Mouse (Mus musculus) midbrain, embryonic 15.5 days (tissue): ENCODE data around the gene Mgp. TPM values are rescaled to one million over a fixed set of nuclear protein-coding genes. Genes with fewer than 3 reads are reported as not detected.
A peak's percentile ranks its signal among the peaks of the same experiment; 100 is the strongest.

Experiments used
- ATAC-seq: fragments of 200-750 bp; cut with Nextera tagmentation; replicated peaks from 2 replicates; pipeline ENCODE4 v1.8.0; 2017; ENCODE audit warnings: moderate TSS enrichment
- H3K27ac ChIP-seq: fragments of 300-500 bp; sonication (generic); 2 replicates; pipeline ENCODE4 v1.5.1; 2015; ENCODE audit warnings: mild to moderate bottlenecking, inconsistent platforms
- H3K27me3 ChIP-seq: fragments of 300-500 bp; sonication (generic); replicated peaks from 2 replicates; pipeline ENCODE4 v1.6.1; 2015; ENCODE audit warnings: inconsistent platforms
- H3K36me3 ChIP-seq: fragments of 300-500 bp; sonication (generic); replicated peaks from 2 replicates; pipeline ENCODE4 v1.6.1; 2015; ENCODE audit warnings: inconsistent platforms
- H3K4me1 ChIP-seq: fragments of 300-500 bp; sonication (generic); 2 replicates; pipeline ENCODE4 v1.6.1; 2015; ENCODE audit warnings: inconsistent platforms
- H3K4me2 ChIP-seq: fragments of 300-500 bp; sonication (generic); 2 replicates; pipeline ENCODE4 v1.6.1; 2015; ENCODE audit warnings: inconsistent platforms, mild to moderate bottlenecking, moderate library complexity
- H3K4me3 ChIP-seq: fragments of 300-500 bp; sonication (generic); 2 replicates; pipeline ENCODE4 v1.5.1; 2015; ENCODE audit warnings: mild to moderate bottlenecking, inconsistent platforms
- H3K9ac ChIP-seq: fragments of 300-500 bp; sonication (generic); 2 replicates; pipeline ENCODE4 v1.6.1; 2015; ENCODE audit warnings: mild to moderate bottlenecking, inconsistent platforms
- H3K9me3 ChIP-seq: fragments of 300-500 bp; sonication (generic); 2 replicates; pipeline ENCODE4 v1.6.1; 2016; ENCODE audit warnings: inconsistent platforms
- WGBS: fragments of 180-500 bp; shearing (Covaris S2); methylation state at CpG from one replicate; pipeline ENCODE4 v1.1.7; 2015; ENCODE audit warnings: mixed read lengths; 5-methylcytosine and 5-hydroxymethylcytosine counted together
- polyA plus RNA-seq: library from polyadenylated mRNA; unstranded; fragments of >200 nt; fragmentation: Nextera tagmentation; extraction: Ambion mirVana; gene quantifications from 2 replicates; pipeline ENCODE4 v1.2.1, GENCODE M21; 2015

The Mgp gene
- 14.8 and 15.4 TPM in 2 replicates for polyA plus RNA-seq

DNA sequence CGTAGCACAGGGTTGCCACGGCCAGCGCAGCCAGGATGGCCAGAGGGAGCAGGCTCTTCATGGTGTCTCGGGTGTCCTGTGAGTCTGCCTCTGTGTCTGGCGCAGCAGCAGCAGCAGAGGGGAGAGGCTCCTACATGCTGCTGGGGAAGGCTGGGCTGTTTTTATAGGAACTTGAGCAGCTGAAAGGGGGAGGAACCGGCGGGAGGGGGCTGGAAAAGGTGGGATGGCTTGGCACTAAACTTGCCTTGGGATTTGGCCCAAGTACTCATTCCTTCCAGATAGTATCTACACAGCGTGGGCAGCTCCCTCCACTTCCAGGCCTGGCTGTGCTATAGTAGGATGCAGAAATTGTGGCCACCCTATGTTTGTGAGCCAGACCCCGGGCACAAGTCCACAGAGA is at the start of gene Mgp:
Gene Mgp, minus strand, starts transcription at position 154 of the 400 bp plus-strand sequence.
- H3K4me3 ChIP-seq, result no peak within 1 kb of the TSS
- H3K27me3 ChIP-seq, result no peaks in the 10 kb centered on the region
- H3K9ac ChIP-seq, result no peak within 1 kb of the TSS
- WGBS, result 57% methylated on average over 9 of the region's 9 CpGs
- no peaks in the 10 kb centered on the region for H3K9me3 ChIP-seq
- no peak for ATAC-seq
- no peaks in the 10 kb centered on the region; the same call in 1 of the 2 replicates for H3K4me1 ChIP-seq
- H3K27ac ChIP-seq, result no peak within 1 kb of the TSS
- H3K4me2 ChIP-seq, result no peak within 1 kb of the TSS
- no peaks in the 10 kb centered on the region for H3K36me3 ChIP-seq

DNA sequence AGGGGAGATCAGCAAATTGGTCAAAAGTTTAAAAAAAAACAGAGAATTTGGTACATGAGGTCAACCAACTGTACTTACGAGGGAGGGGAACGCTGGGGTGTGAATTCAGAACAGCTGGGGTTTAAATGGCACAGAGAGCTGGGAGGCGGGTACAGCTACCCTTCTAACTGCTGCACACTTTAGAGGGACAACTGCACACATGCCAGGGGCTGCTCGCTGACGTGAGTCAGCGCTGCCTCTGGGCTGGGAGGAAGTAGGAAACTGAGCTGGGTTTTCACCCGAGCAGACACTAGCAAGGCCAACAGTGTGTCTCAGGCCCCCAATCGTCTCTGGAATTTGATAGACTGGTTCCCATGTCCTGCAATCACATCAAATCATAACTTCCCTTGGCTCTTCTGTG is 49.4 kb upstream of the Mgp start:
- Histone ChIP-seq H3K36me3 (no peaks in the 10 kb centered on the region), H3K4me2 (no peak overlapping the region), H3K27me3 (no peaks in the 10 kb centered on the region), H3K9ac (no peak overlapping the region), H3K27ac (no peak overlapping the region), H3K4me1 (no peaks in the 10 kb centered on the region), H3K9me3 (no peaks in the 10 kb centered on the region), H3K4me3 (no peak overlapping the region)
- ATAC-seq, result no peak
- 83% methylated on average over 8 of the region's 8 CpGs for WGBS

GRCm38 (mm10) chr6:136923532-136923931 is 47.9 kb upstream of the Mgp start, which contains the start of gene Pde6h:
Pde6h (plus strand) TSS chr6:136923832.
- Histone ChIP-seq H3K36me3 (no peaks in the 10 kb centered on the region), H3K4me1 (no peaks in the 10 kb centered on the region), H3K4me2 (no peak within 1 kb of the TSS), H3K9me3 (no peaks in the 10 kb centered on the region), H3K27ac (no peak within 1 kb of the TSS), H3K4me3 (no peak within 1 kb of the TSS), H3K27me3 (no peaks in the 10 kb centered on the region), H3K9ac (no peak within 1 kb of the TSS)
- ATAC-seq, result no peak
- 88% methylated on average over 8 of the region's 8 CpGs for WGBS

DNA sequence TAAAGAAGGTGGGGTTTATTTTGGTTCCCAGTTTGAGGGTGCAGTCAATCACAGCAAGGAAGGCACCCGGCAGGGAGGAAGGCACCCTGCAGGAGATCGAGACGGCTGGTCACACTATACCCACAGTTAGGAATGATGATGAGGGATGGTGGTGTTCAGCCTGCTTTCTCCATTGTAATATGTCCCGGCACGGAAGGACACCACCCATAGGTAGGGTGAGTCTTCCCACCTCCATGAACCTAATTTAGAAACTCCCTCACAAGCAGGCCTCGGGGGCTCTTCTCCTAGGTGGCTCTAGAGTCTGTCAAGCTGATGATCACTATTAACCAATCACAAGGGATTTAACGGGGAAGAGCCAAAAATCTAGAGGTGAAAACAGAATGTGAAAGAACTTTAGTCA is 47.2 kb upstream of the Mgp start:
- H3K27ac ChIP-seq, result no peak overlapping the region
- no peaks in the 10 kb centered on the region for H3K4me1 ChIP-seq
- no peaks in the 10 kb centered on the region for H3K36me3 ChIP-seq
- H3K9me3 ChIP-seq, result no peaks in the 10 kb centered on the region
- H3K4me3 ChIP-seq, result no peak overlapping the region
- 91% methylated on average over 7 of the region's 7 CpGs for WGBS
- ATAC-seq, result no peak
- no peaks in the 10 kb centered on the region for H3K27me3 ChIP-seq
- H3K4me2 ChIP-seq, result no peak overlapping the region
- H3K9ac ChIP-seq, result no peak overlapping the region

GRCm38 (mm10) chr6:136922080-136922479 is 46.5 kb upstream of the Mgp start, which contains the start of gene Erp27:
Erp27 (minus strand) TSS chr6:136922180.
- no peak within 1 kb of the TSS for H3K9ac ChIP-seq
- no peaks in the 10 kb centered on the region for H3K27me3 ChIP-seq
- ATAC-seq, result no peak
- no peaks in the 10 kb centered on the region for H3K36me3 ChIP-seq
- no peaks in the 10 kb centered on the region for H3K9me3 ChIP-seq
- H3K4me1 ChIP-seq, result no peaks in the 10 kb centered on the region
- 82% methylated on average over 5 of the region's 5 CpGs for WGBS
- H3K27ac ChIP-seq, result no peak within 1 kb of the TSS
- no peak within 1 kb of the TSS for H3K4me2 ChIP-seq
- H3K4me3 ChIP-seq, result no peak within 1 kb of the TSS

DNA sequence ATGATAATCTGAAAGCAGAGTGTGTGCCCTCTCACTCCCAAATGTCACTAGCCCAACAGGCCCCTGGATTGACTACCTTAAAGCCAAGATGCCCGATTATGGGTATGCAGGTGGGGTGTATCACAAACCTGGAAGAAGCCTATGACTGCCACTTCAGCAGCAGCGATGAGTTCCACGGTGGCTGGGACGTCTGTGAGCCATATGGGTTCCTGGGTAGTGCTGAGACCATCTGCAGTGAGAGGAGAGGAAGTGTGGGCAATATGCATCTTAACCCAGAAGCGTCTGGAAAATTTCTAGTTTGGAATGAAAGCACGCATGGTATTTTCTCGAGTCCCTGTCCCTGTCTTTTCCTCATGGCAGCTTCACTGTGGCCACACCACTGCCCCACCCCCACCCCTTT is 46.0 kb upstream of the Mgp start:
- 86% methylated on average over 7 of the region's 7 CpGs for WGBS
- Histone ChIP-seq H3K9ac (no peak overlapping the region), H3K9me3 (no peaks in the 10 kb centered on the region), H3K36me3 (no peaks in the 10 kb centered on the region), H3K4me1 (no peaks in the 10 kb centered on the region), H3K27ac (no peak overlapping the region), H3K4me3 (no peak overlapping the region), H3K27me3 (no peaks in the 10 kb centered on the region), H3K4me2 (no peak overlapping the region)
- ATAC-seq, result no peak

DNA sequence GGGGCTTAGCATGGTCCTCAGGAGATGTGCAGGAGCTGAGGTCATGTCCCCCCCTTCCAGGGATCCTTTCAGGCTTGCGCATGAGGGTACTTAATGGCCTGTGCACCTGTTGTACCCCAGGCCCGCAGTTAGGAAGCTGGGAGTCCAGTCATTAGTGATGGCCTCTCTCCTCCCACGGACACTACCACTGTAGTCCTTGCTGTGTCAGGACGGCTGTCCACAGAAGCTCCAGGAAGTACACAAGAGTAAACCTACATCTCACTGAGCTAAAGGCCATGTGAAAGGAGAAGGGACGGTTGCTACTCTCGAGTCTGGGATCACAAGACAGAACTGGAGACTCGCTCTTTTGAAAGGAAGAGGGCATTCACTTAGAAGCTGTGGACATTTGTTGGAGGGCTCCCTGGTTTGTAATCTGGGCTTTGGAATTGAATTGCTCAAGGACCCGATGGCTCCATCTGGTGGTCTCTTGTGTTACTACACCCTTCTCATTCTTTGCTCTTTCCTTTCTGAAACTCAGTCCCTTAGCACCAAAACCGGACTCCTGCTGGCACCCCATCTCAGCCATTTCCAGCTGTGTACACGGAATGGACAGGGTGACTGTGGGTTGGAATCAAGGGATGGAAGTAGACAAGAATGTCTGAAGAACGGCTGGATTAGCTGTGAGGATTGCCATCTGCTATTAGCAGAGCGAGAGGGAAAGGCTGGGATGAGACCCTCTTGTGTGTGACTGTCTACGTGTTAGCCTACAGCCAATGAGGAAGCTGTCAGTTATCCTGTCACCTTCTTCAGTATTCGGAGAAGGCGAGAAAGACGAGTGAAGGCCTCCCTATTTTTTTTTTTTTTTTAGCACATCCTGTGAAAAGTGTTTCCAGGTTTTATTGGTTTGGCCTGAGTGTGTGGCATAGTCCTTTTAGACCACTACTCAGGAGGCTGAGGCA is 45.0 kb upstream of the Mgp start:
- no peak overlapping the region for H3K4me3 ChIP-seq
- 43% methylated on average over 16 of the region's 16 CpGs for WGBS
- H3K9ac ChIP-seq, result no peak overlapping the region
- no peak for ATAC-seq
- H3K4me1 ChIP-seq, result no peaks in the 10 kb centered on the region
- no peaks in the 10 kb centered on the region for H3K27me3 ChIP-seq
- no peaks in the 10 kb centered on the region for H3K36me3 ChIP-seq
- H3K4me2 ChIP-seq, result no peak overlapping the region
- no peaks in the 10 kb centered on the region for H3K9me3 ChIP-seq
- H3K27ac ChIP-seq, result no peak overlapping the region

DNA sequence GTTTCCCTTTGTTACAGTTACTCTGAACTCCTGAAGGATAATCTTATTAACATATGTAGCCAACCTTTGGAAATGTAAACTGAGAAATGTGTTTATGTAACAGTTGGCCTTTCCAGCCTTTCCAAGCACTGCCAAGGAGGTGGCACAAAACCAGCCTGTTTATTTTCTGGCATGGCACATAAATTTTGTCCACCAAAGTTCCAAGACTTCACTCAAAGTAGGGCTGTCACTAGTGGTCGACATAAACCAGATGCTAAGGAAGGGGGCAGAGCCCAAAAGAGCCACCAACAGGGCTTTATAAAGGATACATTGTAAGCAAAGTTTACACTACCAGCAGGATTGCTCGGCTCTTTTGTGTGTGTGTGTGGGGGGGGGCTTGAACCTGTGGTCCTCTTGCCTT is 42.3 kb upstream of the Mgp start:
- peaks cover 7% of the 10 kb centered on the region; the same call in 1 of the 2 replicates for H3K4me1 ChIP-seq
- no peak for ATAC-seq
- no peak overlapping the region for H3K4me2 ChIP-seq
- WGBS, result 7% methylated on average over 2 of the region's 2 CpGs
- no peaks in the 10 kb centered on the region for H3K27me3 ChIP-seq
- no peaks in the 10 kb centered on the region for H3K9me3 ChIP-seq
- H3K27ac ChIP-seq, result no peak overlapping the region
- no peak overlapping the region for H3K4me3 ChIP-seq
- no peaks in the 10 kb centered on the region for H3K36me3 ChIP-seq
- H3K9ac ChIP-seq, result no peak overlapping the region

DNA sequence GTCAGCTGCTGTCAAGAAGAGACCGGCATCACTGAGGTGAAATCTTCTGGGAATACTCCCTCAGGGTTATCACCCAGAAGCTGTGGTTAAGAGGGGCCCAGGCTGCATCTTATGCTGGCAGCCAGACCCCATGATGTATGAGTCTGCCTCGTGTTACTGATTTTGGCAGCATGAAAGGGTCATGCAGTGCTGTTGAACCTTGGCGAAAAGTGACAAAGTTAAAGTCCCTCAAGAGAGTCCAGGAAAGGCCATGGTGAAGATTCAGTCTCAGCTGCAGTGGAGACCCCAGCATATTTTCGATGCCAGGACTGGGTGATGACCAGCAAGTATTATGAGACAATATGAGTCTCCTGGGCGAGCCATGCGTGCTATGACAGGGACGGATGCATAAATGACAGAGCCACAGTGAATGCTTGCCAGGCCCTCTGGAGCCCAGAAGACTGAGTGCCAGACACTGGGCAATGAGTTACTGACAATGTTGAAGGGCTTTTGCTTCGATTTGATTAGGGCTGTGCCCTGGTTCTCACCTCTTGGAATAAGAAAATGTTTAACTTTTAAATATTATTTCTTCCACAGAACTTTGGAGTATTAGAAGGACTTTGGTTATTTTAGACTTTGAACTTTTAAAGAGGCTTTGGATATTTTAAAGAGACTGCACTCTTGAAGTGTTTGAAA is 40.2 kb upstream of the Mgp start:
- no peak for ATAC-seq
- H3K9ac ChIP-seq, result no peak overlapping the region

DNA sequence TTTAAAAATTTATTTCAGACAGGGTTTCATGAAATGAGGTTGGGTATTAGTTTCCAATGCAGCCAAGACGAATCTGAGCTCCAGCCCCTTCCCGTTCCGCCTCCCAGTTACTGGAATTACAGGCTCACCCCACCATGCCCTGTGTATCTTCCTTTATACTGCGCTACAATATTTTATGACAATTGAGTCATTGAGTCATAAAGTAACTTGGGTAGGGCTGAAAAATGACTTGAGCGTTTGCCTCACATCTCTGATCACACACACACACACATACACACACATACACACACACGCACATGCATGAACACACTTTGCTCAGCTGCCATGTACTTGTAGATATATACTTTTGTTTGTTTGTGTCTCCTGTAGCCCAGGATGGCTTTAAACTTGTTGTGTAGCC is 38.6 kb upstream of the Mgp start:
- 94% methylated on average over 6 of the region's 6 CpGs for WGBS
- Histone ChIP-seq H3K4me1 (peaks cover 7% of the 10 kb centered on the region; the same call in 1 of the 2 replicates), H3K27ac (no peak overlapping the region), H3K36me3 (no peaks in the 10 kb centered on the region), H3K9me3 (no peaks in the 10 kb centered on the region), H3K4me2 (no peak overlapping the region), H3K27me3 (no peaks in the 10 kb centered on the region), H3K4me3 (no peak overlapping the region), H3K9ac (no peak overlapping the region)
- no peak for ATAC-seq

More for the DNA sequence above, 40.2 kb upstream of the Mgp start:
- Histone ChIP-seq H3K27me3 (no peaks in the 10 kb centered on the region), H3K36me3 (no peaks in the 10 kb centered on the region), H3K4me3 (no peak overlapping the region), H3K27ac (no peak overlapping the region), H3K4me2 (no peak overlapping the region), H3K9me3 (no peaks in the 10 kb centered on the region), H3K4me1 (peaks cover 7% of the 10 kb centered on the region; the same call in 1 of the 2 replicates)
- 88% methylated on average over 8 of the region's 8 CpGs for WGBS

GRCm38 (mm10) chr6:136913384-136914126 is 37.9 kb upstream of the Mgp start:
- peak; percentile 63 for ATAC-seq
- Histone ChIP-seq H3K4me2 (peak overlapping the region; percentile 51), H3K4me3 (peak overlapping the region; percentile 25), H3K9ac (peak overlapping the region; percentile 20; the same call in 1 of the 2 replicates), H3K9me3 (no peaks in the 10 kb centered on the region), H3K36me3 (no peaks in the 10 kb centered on the region), H3K27me3 (no peaks in the 10 kb centered on the region), H3K4me1 (peaks cover 7% of the 10 kb centered on the region; the same call in 1 of the 2 replicates), H3K27ac (no peak overlapping the region)
- 15% methylated on average over 18 of the region's 18 CpGs for WGBS

GRCm38 (mm10) chr6:136912751-136913265 is 37.2 kb upstream of the Mgp start:
- H3K4me3 ChIP-seq, result no peak overlapping the region
- H3K36me3 ChIP-seq, result no peaks in the 10 kb centered on the region
- peaks cover 7% of the 10 kb centered on the region; the same call in 1 of the 2 replicates for H3K4me1 ChIP-seq
- 73% methylated on average over 1 of the region's 2 CpGs for WGBS
- no peak for ATAC-seq
- H3K27ac ChIP-seq, result no peak overlapping the region
- no peak overlapping the region for H3K4me2 ChIP-seq
- H3K9ac ChIP-seq, result no peak overlapping the region
- no peaks in the 10 kb centered on the region for H3K27me3 ChIP-seq
- H3K9me3 ChIP-seq, result no peaks in the 10 kb centered on the region
